Mouse (Mus musculus) intestine, embryonic 16.5 days (tissue): Measurements from ENCODE around the gene Zbtb38. TPM values are rescaled to one million over a fixed set of nuclear protein-coding genes. Genes with fewer than 3 reads are reported as not detected.
A peak's percentile ranks its signal among the peaks of the same experiment; 100 is the strongest.
"Not testable (repeated sequence)": the region's sequence is repeated elsewhere in the genome, so short reads cannot be mapped to it uniquely, and the experiment has no call there.

ENCODE experiments used
- ATAC-seq: fragments of 200-750 bp; cut with Nextera tagmentation; 2 replicates; pipeline ENCODE4 v1.8.0; 2017; ENCODE audit warnings: moderate TSS enrichment, moderate library complexity
- H3K27ac ChIP-seq: fragments of 300-500 bp; sonication (generic); 2 replicates; pipeline ENCODE4 v1.5.1; 2014; ENCODE audit warnings: mild to moderate bottlenecking, low read length
- H3K27me3 ChIP-seq: fragments of 300-500 bp; sonication (generic); replicated peaks from 2 replicates; pipeline ENCODE4 v1.6.1; 2014; ENCODE audit warnings: low read length, control low read depth, mixed read lengths; ENCODE audit not compliant: control insufficient read depth, insufficient read depth
- H3K36me3 ChIP-seq: fragments of 300-500 bp; sonication (generic); 2 replicates; pipeline ENCODE4 v1.6.1; 2014; ENCODE audit warnings: low read length, control low read depth; ENCODE audit not compliant: control insufficient read depth, insufficient read depth
- H3K4me1 ChIP-seq: fragments of 300-500 bp; sonication (generic); 2 replicates; pipeline ENCODE4 v1.6.1; 2014; ENCODE audit warnings: low read length, control low read depth, mixed read lengths; ENCODE audit not compliant: control insufficient read depth, insufficient read depth
- H3K4me2 ChIP-seq: fragments of 300-500 bp; sonication (generic); 2 replicates; pipeline ENCODE4 v1.6.1; 2014; ENCODE audit warnings: low read depth, low read length, control low read depth
- H3K4me3 ChIP-seq: fragments of 300-500 bp; sonication (generic); 2 replicates; pipeline ENCODE4 v1.5.1; 2014; ENCODE audit warnings: mild to moderate bottlenecking, low read length
- H3K9ac ChIP-seq: fragments of 300-500 bp; sonication (generic); 2 replicates; pipeline ENCODE4 v1.6.1; 2014; ENCODE audit warnings: low read depth, low read length
- H3K9me3 ChIP-seq: fragments of 300-500 bp; sonication (generic); 2 replicates; pipeline ENCODE4 v1.6.1; 2016; ENCODE audit warnings: low read length, control low read depth; ENCODE audit not compliant: control insufficient read depth
- WGBS: fragments of 180-500 bp; shearing (Covaris S2); extraction: QIAGEN DNeasy Blood & Tissue Kit; methylation state at CpG from one replicate; pipeline ENCODE4 v1.1.7; 2014; 5-methylcytosine and 5-hydroxymethylcytosine counted together
- polyA plus RNA-seq: library from polyadenylated mRNA; unstranded; fragments of >200 nt; fragmentation: Nextera tagmentation; extraction: Ambion mirVana; gene quantifications from 2 replicates; pipeline ENCODE4 v1.2.1, GENCODE M21; 2015

Gene Zbtb38
- polyA plus RNA-seq, 1 experiment from 2014 or later: 20.3 TPM

GRCm38 (mm10) chr9:96644840-96645239 lies 107.8 kb downstream of the Zbtb38 start:
- Histone ChIP-seq H3K9me3 (no peaks in the 10 kb centered on the region), H3K4me1 (no peaks in the 10 kb centered on the region), H3K27ac (no peak overlapping the region), H3K36me3 (no peaks in the 10 kb centered on the region), H3K4me3 (no peak overlapping the region), H3K27me3 (no peaks in the 10 kb centered on the region), H3K9ac (no peak overlapping the region), H3K4me2 (no peak overlapping the region)
- WGBS: 87% methylated on average over 2 of the region's 2 CpGs
- no peak for ATAC-seq

GRCm38 (mm10) chr9:96644002-96644401 lies 108.6 kb downstream of the Zbtb38 start:
- not testable (repeated sequence) for H3K4me1 ChIP-seq, H3K4me2 ChIP-seq, H3K36me3 ChIP-seq, ATAC-seq, H3K9me3 ChIP-seq, H3K4me3 ChIP-seq, H3K27ac ChIP-seq, H3K27me3 ChIP-seq, H3K9ac ChIP-seq
- 85% methylated on average over 3 of the region's 3 CpGs for WGBS

GRCm38 (mm10) chr9:96639451-96639850 lies 113.2 kb downstream of the Zbtb38 start:
- Histone ChIP-seq H3K9me3 (no peaks in the 10 kb centered on the region), H3K9ac (no peak overlapping the region), H3K4me3 (no peak overlapping the region), H3K36me3 (no peaks in the 10 kb centered on the region), H3K4me1 (peaks cover 6% of the 10 kb centered on the region; the same call in 1 of the 2 replicates), H3K27me3 (no peaks in the 10 kb centered on the region), H3K4me2 (no peak overlapping the region), H3K27ac (no peak overlapping the region)
- WGBS: 96% methylated on average over 7 of the region's 7 CpGs
- no peak for ATAC-seq

GRCm38 (mm10) chr9:96638508-96638907 lies 114.1 kb downstream of the Zbtb38 start:
- no peaks in the 10 kb centered on the region for H3K9me3 ChIP-seq
- H3K4me3 ChIP-seq: no peak overlapping the region
- H3K4me1 ChIP-seq: peaks cover 6% of the 10 kb centered on the region; the same call in 1 of the 2 replicates
- H3K27me3 ChIP-seq: no peaks in the 10 kb centered on the region
- no peak overlapping the region for H3K9ac ChIP-seq
- 57% methylated on average over 7 of the region's 7 CpGs for WGBS
- no peaks in the 10 kb centered on the region for H3K36me3 ChIP-seq
- peak; percentile 61 for ATAC-seq
- H3K4me2 ChIP-seq: no peak overlapping the region
- no peak overlapping the region for H3K27ac ChIP-seq

- Histone ChIP-seq H3K4me3 (no peak overlapping the region), H3K36me3 (no peaks in the 10 kb centered on the region), H3K9ac (no peak overlapping the region), H3K27ac (no peak overlapping the region), H3K9me3 (no peaks in the 10 kb centered on the region), H3K4me2 (no peak overlapping the region), H3K27me3 (no peaks in the 10 kb centered on the region), H3K4me1 (peaks cover 14% of the 10 kb centered on the region; the same call in 1 of the 2 replicates)
- ATAC-seq: no peak
- WGBS: 74% methylated on average over 7 of the region's 7 CpGs
These were observed 115.5 kb downstream of the Zbtb38 start for GRCm38 (mm10) chr9:96637157-96637548.

GRCm38 (mm10) chr9:96636423-96637156 lies 116.0 kb downstream of the Zbtb38 start:
- WGBS: 56% methylated on average over 9 of the region's 9 CpGs
- Histone ChIP-seq H3K4me3 (no peak overlapping the region), H3K27ac (no peak overlapping the region), H3K4me2 (no peak overlapping the region), H3K9me3 (no peaks in the 10 kb centered on the region), H3K27me3 (no peaks in the 10 kb centered on the region), H3K36me3 (no peaks in the 10 kb centered on the region), H3K4me1 (peaks cover 15% of the 10 kb centered on the region; the same call in 1 of the 2 replicates), H3K9ac (no peak overlapping the region)
- no peak for ATAC-seq

GRCm38 (mm10) chr9:96635899-96636298 lies 116.7 kb downstream of the Zbtb38 start:
- Histone ChIP-seq H3K36me3 (no peaks in the 10 kb centered on the region), H3K9me3 (no peaks in the 10 kb centered on the region), H3K4me1 (peaks cover 15% of the 10 kb centered on the region; the same call in 1 of the 2 replicates), H3K4me2 (no peak overlapping the region), H3K4me3 (no peak overlapping the region), H3K27ac (no peak overlapping the region), H3K27me3 (no peaks in the 10 kb centered on the region), H3K9ac (no peak overlapping the region)
- 61% methylated on average over 3 of the region's 3 CpGs for WGBS
- ATAC-seq: no peak

GRCm38 (mm10) chr9:96635176-96635575 lies 117.5 kb downstream of the Zbtb38 start:
- 38% methylated on average over 6 of the region's 6 CpGs for WGBS
- no peak overlapping the region for H3K27ac ChIP-seq
- H3K27me3 ChIP-seq: no peaks in the 10 kb centered on the region
- no peak overlapping the region for H3K9ac ChIP-seq
- no peaks in the 10 kb centered on the region for H3K9me3 ChIP-seq
- H3K4me1 ChIP-seq: peaks cover 15% of the 10 kb centered on the region; the same call in 1 of the 2 replicates
- no peaks in the 10 kb centered on the region for H3K36me3 ChIP-seq
- no peak overlapping the region for H3K4me3 ChIP-seq
- no peak overlapping the region for H3K4me2 ChIP-seq
- ATAC-seq: no peak

- H3K27ac ChIP-seq: no peak overlapping the region
- WGBS: 93% methylated on average over 2 of the region's 2 CpGs
- H3K36me3 ChIP-seq: no peaks in the 10 kb centered on the region
- no peaks in the 10 kb centered on the region for H3K27me3 ChIP-seq
- no peak overlapping the region for H3K4me3 ChIP-seq
- no peak overlapping the region for H3K4me2 ChIP-seq
- H3K9me3 ChIP-seq: no peaks in the 10 kb centered on the region
- H3K9ac ChIP-seq: no peak overlapping the region
- peaks cover 14% of the 10 kb centered on the region; the same call in 1 of the 2 replicates for H3K4me1 ChIP-seq
- ATAC-seq: no peak
These were observed 118.9 kb downstream of the Zbtb38 start for GRCm38 (mm10) chr9:96633771-96634170.
